Comparison of ENCODE assay signal across 8 mouse cellular contexts in genomic region chr6:146577310-146578109, GRCm38 (mm10). TPM values are rescaled to one million over a fixed set of nuclear protein-coding genes. Genes with fewer than 3 reads are reported as not detected.
DNase-seq lines count a peak whose midpoint lies in the region; ATAC-seq and TF ChIP-seq lines count a peak whose summit lies in the region.

TSS of gene Ints13 (minus strand) at chr6:146577835.

- H3K79me2 ChIP-seq in CH12.LX (replicated peaks; ENCODE audit: control insufficient read depth, extremely low read depth, insufficient read depth, poor library complexity, severe bottlenecking), result peaks cover 53% of the 10 kb centered on the region

- peak within 1 kb of the TSS; percentile 85 for H3K27ac ChIP-seq in CH12.LX (ENCODE audit: insufficient read depth, low read depth)
- H3K27ac ChIP-seq in forebrain, embryonic 11.5 days (ENCODE audit: low read depth, low read length), result peak within 1 kb of the TSS; percentile 68
- peak within 1 kb of the TSS; percentile 90 for H3K27ac ChIP-seq in heart, embryonic 16.5 days (ENCODE audit: low read length)
- H3K27ac ChIP-seq in liver, embryonic 15.5 days (replicated peaks), result peak within 1 kb of the TSS; percentile 99
- H3K27ac ChIP-seq in neural tube, embryonic 12.5 days, result peak within 1 kb of the TSS; percentile 84

- H3K4me3 ChIP-seq in CH12.LX (replicated peaks in 1 of 3; ENCODE audit: low read depth in 2 of 3, low read length in 2 of 3, poor library complexity in 1 of 3), result peak within 1 kb of the TSS; percentile 95 to 97 (median 96)
- peak within 1 kb of the TSS; percentile 92 for H3K4me3 ChIP-seq in forebrain, embryonic 11.5 days (ENCODE audit: low read depth, low read length)
- peak within 1 kb of the TSS; percentile 90 for H3K4me3 ChIP-seq in heart, embryonic 16.5 days (ENCODE audit: low read length)
- H3K4me3 ChIP-seq in liver, embryonic 15.5 days (replicated peaks), result peak within 1 kb of the TSS; percentile 93
- peak within 1 kb of the TSS; percentile 70 for H3K4me3 ChIP-seq in neural tube, embryonic 12.5 days

- peak; percentile 94 for TF ChIP-seq POLR2A in CH12.LX (IDR thresholded peaks at IDR 0.05; ENCODE audit: low read depth, low read length)

- peaks cover 4 to 10% of the 10 kb centered on the region in 2 experiments for H3K36me3 ChIP-seq in CH12.LX (replicated peaks in 1 of 2; ENCODE audit: control insufficient read depth in 1 of 2, insufficient read depth in 1 of 2, low read length in 1 of 2)
- H3K36me3 ChIP-seq in forebrain, embryonic 11.5 days (ENCODE audit: control insufficient read depth, insufficient read depth, low read length), result no peaks in the 10 kb centered on the region
- no peaks in the 10 kb centered on the region for H3K36me3 ChIP-seq in heart, embryonic 16.5 days (ENCODE audit: control insufficient read depth, insufficient read depth)
- peaks cover 3% of the 10 kb centered on the region; the same call in 1 of the 2 replicates for H3K36me3 ChIP-seq in liver, embryonic 15.5 days (replicated peaks)
- no peaks in the 10 kb centered on the region for H3K36me3 ChIP-seq in neural tube, embryonic 12.5 days

- dilution Hi-C loops in CH12.LX (cut with MboI; ENCODE audit: extremely low pct_ligation_motif_present, extremely low pct_unique_long_range_greater_than_20kb, low sequenced_read_pairs), result no loop called here

- ATAC-seq in forebrain, embryonic 11.5 days (replicated peaks; ENCODE audit: low FRiP score), result peak; percentile 95
- ATAC-seq in heart, embryonic 16.5 days (replicated peaks; ENCODE audit: extremely low read depth, insufficient read depth, low FRiP score), result peak; percentile 93
- ATAC-seq in liver, embryonic 15.5 days (ENCODE audit: insufficient read depth), result peak; percentile 92
- ATAC-seq in neural tube, embryonic 12.5 days (ENCODE audit: low FRiP score, low read depth), result peak; percentile 96

- H3K4me1 ChIP-seq in CH12.LX (ENCODE audit: control insufficient read depth in 1 of 2, insufficient read depth in 2 of 2), result peaks cover 4 to 33% of the 10 kb centered on the region in 2 experiments; a peak in 3 of 4 replicates
- H3K4me1 ChIP-seq in forebrain, embryonic 11.5 days (replicated peaks; ENCODE audit: control insufficient read depth, insufficient read depth, low read length), result no peaks in the 10 kb centered on the region; the same call in 1 of the 2 replicates
- H3K4me1 ChIP-seq in heart, embryonic 16.5 days (ENCODE audit: control insufficient read depth, insufficient read depth, low read length), result peaks cover 27% of the 10 kb centered on the region
- peaks cover 40% of the 10 kb centered on the region for H3K4me1 ChIP-seq in liver, embryonic 15.5 days (replicated peaks)
- H3K4me1 ChIP-seq in neural tube, embryonic 12.5 days, result peaks cover 29% of the 10 kb centered on the region

- TF ChIP-seq RAD21 in CH12.LX (IDR thresholded peaks at IDR 0.05; ENCODE audit: low read depth, low read length), result no peak

- peak; percentile 98 for DNase-seq in CH12.LX (ENCODE audit: extremely low read depth)
- peak; percentile 95 for DNase-seq in c-Kit-positive CD71-positive TER-119-negative erythroid progenitor cells, embryonic 14.5 days (ENCODE audit: low read depth)
- DNase-seq in forebrain, embryonic 11.5 days (ENCODE audit: low spot score), result peak; percentile 98
- peak; percentile 98 to 99 for DNase-seq in kidney, postnatal 36 days
- peak; percentile 97 for DNase-seq in telencephalon, adult 2 months (ENCODE audit: low read depth, low spot score)

- WGBS in forebrain, embryonic 11.5 days, result under 1% methylated on average over 77 of the region's 77 CpGs
- under 1% methylated on average over 77 of the region's 77 CpGs for WGBS in heart, embryonic 16.5 days
- under 1% methylated on average over 77 of the region's 77 CpGs for WGBS in liver, embryonic 15.5 days (ENCODE audit: insufficient replicate concordance)
- WGBS in neural tube, embryonic 12.5 days, result under 1% methylated on average over 77 of the region's 77 CpGs

- no peak for TF ChIP-seq CTCF in CH12.LX (conservative IDR thresholded peaks at IDR 0.05 in 1 of 2, IDR thresholded peaks at IDR 0.05 in 1 of 2; ENCODE audit: low read depth in 2 of 2, low read length in 2 of 2)

- in situ Hi-C loops in CH12.LX (cut with MboI; ENCODE audit: low pct_ligation_motif_present, low pct_unique_long_range_greater_than_20kb, low sequenced_read_pairs), result no loop called here

- H3K9me3 ChIP-seq in CH12.LX (replicated peaks; ENCODE audit: low read length), result no peaks in the 10 kb centered on the region
- no peaks in the 10 kb centered on the region for H3K9me3 ChIP-seq in forebrain, embryonic 11.5 days (ENCODE audit: control insufficient read depth, low read length)
- H3K9me3 ChIP-seq in heart, embryonic 16.5 days (replicated peaks; ENCODE audit: control insufficient read depth, low read length), result no peaks in the 10 kb centered on the region
- H3K9me3 ChIP-seq in liver, embryonic 15.5 days (replicated peaks), result no peaks in the 10 kb centered on the region
- no peaks in the 10 kb centered on the region for H3K9me3 ChIP-seq in neural tube, embryonic 12.5 days

- peak within 1 kb of the TSS; percentile 94 for H3K4me2 ChIP-seq in CH12.LX (ENCODE audit: insufficient read depth, low read depth, poor library complexity, severe bottlenecking)
- H3K4me2 ChIP-seq in forebrain, embryonic 11.5 days (ENCODE audit: low read depth, low read length, severe bottlenecking), result peak within 1 kb of the TSS; percentile 77
- H3K4me2 ChIP-seq in heart, embryonic 16.5 days (ENCODE audit: low read depth, low read length), result peak within 1 kb of the TSS; percentile 75
- H3K4me2 ChIP-seq in liver, embryonic 15.5 days, result peak within 1 kb of the TSS; percentile 85
- peak within 1 kb of the TSS; percentile 76 for H3K4me2 ChIP-seq in neural tube, embryonic 12.5 days (replicated peaks)

- H3K9ac ChIP-seq in CH12.LX (ENCODE audit: insufficient read depth, low read depth), result peak within 1 kb of the TSS; percentile 88
- H3K9ac ChIP-seq in forebrain, embryonic 11.5 days (ENCODE audit: low read length), result peak within 1 kb of the TSS; percentile 88
- H3K9ac ChIP-seq in heart, embryonic 16.5 days (ENCODE audit: low read length), result peak within 1 kb of the TSS; percentile 96
- peak within 1 kb of the TSS; percentile 98 for H3K9ac ChIP-seq in liver, embryonic 15.5 days
- H3K9ac ChIP-seq in neural tube, embryonic 12.5 days, result peak within 1 kb of the TSS; percentile 90

- no peak for TF ChIP-seq EP300 in CH12.LX (IDR thresholded peaks at IDR 0.05; ENCODE audit: low read length)

- H3K27me3 ChIP-seq in CH12.LX (replicated peaks), result no peaks in the 10 kb centered on the region
- no peaks in the 10 kb centered on the region for H3K27me3 ChIP-seq in forebrain, embryonic 11.5 days (ENCODE audit: control insufficient read depth, insufficient read depth, low read length)
- no peaks in the 10 kb centered on the region for H3K27me3 ChIP-seq in heart, embryonic 16.5 days (ENCODE audit: control insufficient read depth, insufficient read depth, low read length)
- no peaks in the 10 kb centered on the region for H3K27me3 ChIP-seq in liver, embryonic 15.5 days
- no peaks in the 10 kb centered on the region for H3K27me3 ChIP-seq in neural tube, embryonic 12.5 days (replicated peaks)

TF ChIP-seq in CH12.LX, 34 proteins besides CTCF, POLR2A, EP300 and RAD21 (continues in another document):
- TF ChIP-seq MAX (IDR thresholded peaks at IDR 0.05; ENCODE audit: low read length) (0 out of 2 replicates have a peak, but pooled peaks have one; percentile 48), ELF1 (IDR thresholded peaks at IDR 0.05; ENCODE audit: low read depth, low read length) (peak; percentile 90), KAT2A (IDR thresholded peaks at IDR 0.05; ENCODE audit: insufficient replicate concordance, low read length) (no peak), IRF4 (IDR thresholded peaks at IDR 0.05; ENCODE audit: low read depth, low read length) (peak; percentile 54), HCFC1 (IDR thresholded peaks at IDR 0.05; ENCODE audit: low read depth, low read length) (peak; percentile 72), RCOR1 (conservative IDR thresholded peaks at IDR 0.05; ENCODE audit: low read depth, low read length) (0 out of 2 replicates have a peak, but pooled peaks have one; percentile 77), ZNF384 (IDR thresholded peaks at IDR 0.05; ENCODE audit: low read depth, low read length) (peak; percentile 92), TBP (conservative IDR thresholded peaks at IDR 0.05; ENCODE audit: low read depth, low read length) (peak; percentile 80), NELFE (IDR thresholded peaks at IDR 0.05; ENCODE audit: low read depth, low read length) (peak; percentile 95), JUND (conservative IDR thresholded peaks at IDR 0.05; ENCODE audit: low read depth, low read length) (no peak), MAZ (IDR thresholded peaks at IDR 0.05; ENCODE audit: low read depth, low read length) (0 out of 2 replicates have a peak, but pooled peaks have one; percentile 4), JUN (IDR thresholded peaks at IDR 0.05; ENCODE audit: insufficient read depth, low read depth, low read length) (peak; percentile 29), USF1 (IDR thresholded peaks at IDR 0.05; ENCODE audit: low read depth, low read length) (no peak), MEF2A (IDR thresholded peaks at IDR 0.05; ENCODE audit: borderline replicate concordance, low read depth, low read length) (peak; percentile 42; the same call in 1 of the 2 replicates), GABPA (IDR thresholded peaks at IDR 0.05; ENCODE audit: insufficient replicate concordance, low read depth, low read length) (no peak), TCF12 (IDR thresholded peaks at IDR 0.05; ENCODE audit: low read depth, low read length) (peak; percentile 87), BHLHE40 (IDR thresholded peaks at IDR 0.05; ENCODE audit: low read depth, low read length) (peak; percentile 38; the same call in 1 of the 2 replicates), MXI1 (IDR thresholded peaks at IDR 0.05; ENCODE audit: low read depth, low read length) (no peak; the same call in 1 of the 2 replicates), ZMIZ1 (IDR thresholded peaks at IDR 0.05; ENCODE audit: low read depth, low read length) (peak; percentile 80), NRF1 (IDR thresholded peaks at IDR 0.05; ENCODE audit: low read depth, low read length) (peak; percentile 100), CHD2 (IDR thresholded peaks at IDR 0.05; ENCODE audit: low read length) (peak; percentile 98), POLR2AphosphoS2 (IDR thresholded peaks at IDR 0.05; ENCODE audit: low read depth, low read length) (peak; percentile 79)

RNA-seq across cellular contexts. Expression of gene Ints13, which starts in this region (rescaled TPM):
- total RNA-seq in CH12.LX (2012; rRNA removed) (31.9 and 42.6 TPM in 2 replicates), CH12.LX (2014; rRNA removed) (50.5 and 63.7 TPM in 2 replicates)
- polyA plus RNA-seq in CH12.LX (2012; ENCODE audit: insufficient read length, low read depth), result 51.9 and 66.1 TPM in 2 replicates
- 89.0 and 92.0 TPM in 2 replicates for polyA plus RNA-seq in forebrain, embryonic 11.5 days (2014; fragmentation: Nextera tagmentation; extraction: Ambion mirVana)
- 51.0 and 59.1 TPM in 2 replicates for polyA plus RNA-seq in heart, embryonic 16.5 days (2015; fragmentation: Nextera tagmentation; extraction: Ambion mirVana)
- polyA plus RNA-seq in liver, embryonic 15.5 days (2015; fragmentation: Nextera tagmentation; extraction: Ambion mirVana), result 29.4 and 30.3 TPM in 2 replicates
- 76.6 and 76.9 TPM in 2 replicates for polyA plus RNA-seq in neural tube, embryonic 12.5 days (2016; fragmentation: Nextera tagmentation; extraction: Ambion mirVana)

Comparison
In these comparisons a context has a peak if more than half of its experiments do, and no peak if none do; other contexts are left out.
1. Peak in every context shown above with its lines: DNase-seq, ATAC-seq, H3K4me3 ChIP-seq and H3K27ac ChIP-seq.